Mouse (Mus musculus) mouse trophoblast stem cell (cell line): ENCODE measurements around the gene Dhrs4.

Experiments used
- in situ Hi-C, 2 experiments: fragments of 300-500 bp; cut with MseI, MboI; formaldehyde crosslinking; loops; 2 replicates in 1 of 2; 3 replicates in 1 of 2; pipeline ENCODE4 v1.15.1; 2025

The Dhrs4 gene

GRCm38 (mm10) chr14:55484430-55485085 is 6.0 kb downstream of the Dhrs4 start:
- in situ Hi-C loops, result no loop called here

DNA sequence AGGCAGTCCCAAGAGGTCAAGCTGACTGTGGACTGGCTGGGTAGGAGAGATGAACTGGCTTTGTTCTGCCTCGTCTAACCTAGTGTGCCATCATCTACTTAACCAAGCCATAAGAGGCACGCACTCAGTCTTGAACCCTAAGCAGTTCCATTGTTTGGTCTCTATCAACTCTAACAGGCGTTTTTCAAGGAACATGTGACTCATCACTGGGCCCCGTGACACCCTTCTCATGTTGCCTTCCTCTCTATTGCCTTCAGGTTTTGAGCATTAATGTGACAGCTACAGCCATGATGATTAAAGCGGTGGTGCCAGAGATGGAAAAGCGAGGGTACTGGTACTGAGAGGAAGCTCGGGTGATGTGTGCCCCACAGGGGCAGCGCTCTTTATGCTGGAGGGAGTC is 8.3 kb downstream of the Dhrs4 start:
- in situ Hi-C loops, result no loop called here

DNA sequence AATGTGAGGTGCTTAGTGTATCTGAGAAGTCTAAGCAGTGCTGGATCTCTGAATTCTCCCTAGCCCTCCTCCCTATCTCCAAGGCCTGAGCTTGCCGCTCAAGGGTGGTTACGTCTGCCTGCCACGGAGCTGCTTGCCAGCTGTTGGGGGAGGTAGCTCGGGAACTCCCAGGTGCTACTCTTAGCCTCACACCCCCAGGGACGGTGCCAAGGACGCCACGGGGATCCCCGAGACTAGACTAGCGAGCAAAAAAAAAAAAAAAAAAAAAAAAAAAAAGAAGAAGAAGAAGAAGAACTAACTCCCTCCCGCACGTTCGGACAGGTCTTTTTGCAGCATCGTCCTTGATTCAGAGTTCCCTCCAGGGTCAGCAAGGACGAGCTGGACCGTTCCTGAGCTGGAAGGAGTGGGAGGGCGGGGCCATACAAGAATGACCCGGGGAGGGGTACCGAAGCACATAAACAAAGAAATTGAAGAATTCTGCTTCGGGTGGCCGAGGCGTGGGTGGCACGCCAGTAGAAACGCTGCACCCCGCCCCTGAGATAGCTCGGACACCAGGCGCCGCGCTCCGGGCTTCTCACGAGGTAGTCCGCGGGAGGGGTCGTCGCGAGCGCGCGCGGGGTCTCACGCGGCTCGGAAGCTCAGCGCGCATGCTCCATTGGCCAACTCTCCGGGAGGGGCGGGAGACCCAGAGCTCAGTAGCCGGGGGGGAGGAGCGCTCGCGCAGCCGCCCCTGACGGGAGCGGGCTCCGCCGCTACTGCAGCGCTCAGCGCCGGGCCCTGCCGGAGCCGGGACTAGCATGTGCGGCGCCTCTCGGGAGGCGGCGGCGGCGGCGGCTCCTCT is 12.0 kb downstream of the Dhrs4 start, which contains the start of gene Carmil3:
TSS of gene Carmil3 (plus strand) at position 291 of the 841 bp plus-strand sequence.
- in situ Hi-C loops, result no loop called here

- in situ Hi-C loops, result no loop called here
Measured at GRCm38 (mm10) chr14:55491291-55491833, 12.8 kb downstream of the Dhrs4 start.

DNA sequence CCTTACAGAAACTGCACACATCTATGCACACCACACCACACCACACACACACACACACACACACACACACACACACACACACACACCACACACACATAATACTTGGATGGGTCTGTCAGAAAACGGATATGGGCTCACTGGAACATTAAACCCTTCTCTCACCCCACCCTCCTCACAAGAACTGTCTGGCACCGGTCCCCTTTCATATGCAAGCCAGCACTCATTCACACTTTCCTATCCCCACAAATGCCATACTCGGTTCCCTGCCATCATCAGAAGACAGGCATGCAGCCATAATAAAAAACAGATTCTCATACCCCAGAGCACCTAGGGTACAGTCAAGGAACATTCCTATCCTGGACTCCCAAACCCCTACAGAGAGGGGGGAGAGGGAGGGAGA is 13.5 kb downstream of the Dhrs4 start:
- in situ Hi-C loops, result no loop called here

GRCm38 (mm10) chr14:55495509-55496240 is 17.1 kb downstream of the Dhrs4 start:
- in situ Hi-C loops, result no loop called here

- in situ Hi-C loops, result no loop called here
Measured at GRCm38 (mm10) chr14:55496761-55497448, 18.3 kb downstream of the Dhrs4 start.

DNA sequence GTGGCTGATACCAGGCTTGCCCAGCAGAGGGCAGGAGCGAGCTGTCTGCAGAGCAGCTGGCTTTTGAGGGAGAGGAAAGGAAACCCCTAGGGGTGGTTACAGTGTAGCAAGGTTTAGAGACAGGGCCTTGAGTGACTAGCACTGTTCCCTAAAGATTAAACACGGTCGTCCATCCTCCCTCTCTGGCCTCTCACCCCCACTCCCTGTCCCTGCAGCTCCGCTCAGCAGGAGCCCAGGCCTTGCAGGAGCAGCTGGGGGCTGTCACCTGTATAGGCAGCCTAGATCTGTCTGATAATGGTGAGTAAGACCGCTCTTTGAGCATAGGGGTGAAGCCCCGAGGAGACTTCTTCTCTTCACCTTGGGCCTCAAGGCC is 18.9 kb downstream of the Dhrs4 start:
- in situ Hi-C loops, result no loop called here

- in situ Hi-C loops, result no loop called here
Measured at GRCm38 (mm10) chr14:55505612-55506011, 27.1 kb downstream of the Dhrs4 start.

- in situ Hi-C loops, result no loop called here
Measured at GRCm38 (mm10) chr14:55507801-55508200, 29.2 kb downstream of the Dhrs4 start.

GRCm38 (mm10) chr14:55509540-55509939 is 31.0 kb downstream of the Dhrs4 start:
- in situ Hi-C loops, result no loop called here

DNA sequence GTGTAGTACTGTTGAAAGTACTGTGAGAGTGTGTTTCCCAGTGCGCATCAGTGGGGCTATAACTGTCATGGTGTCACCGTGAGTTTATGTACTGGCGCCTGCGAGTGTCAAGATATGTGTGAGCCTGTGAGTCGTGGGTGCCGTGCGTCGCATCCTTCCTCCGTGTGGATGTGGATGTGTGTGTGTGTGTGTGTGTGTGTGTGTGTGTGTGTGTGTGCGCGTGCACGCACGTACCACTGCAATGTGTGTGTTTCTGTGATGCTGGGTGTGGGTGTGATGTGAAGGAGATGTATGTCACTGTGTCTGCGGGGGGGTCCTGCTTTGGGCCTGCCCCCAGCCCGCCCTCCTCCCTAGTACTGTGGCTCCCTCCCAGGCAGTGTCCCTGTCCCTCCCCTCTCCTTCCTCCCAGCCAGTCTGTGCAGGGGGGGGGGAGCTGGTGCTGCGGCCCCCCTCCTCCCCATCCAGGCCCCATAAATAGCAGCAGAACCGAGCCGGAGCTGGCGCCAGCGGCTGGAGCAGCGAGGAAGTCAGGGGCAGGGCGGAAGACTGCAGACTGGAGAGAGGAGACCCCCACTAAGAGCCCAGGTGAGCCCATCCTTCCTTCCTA is 31.7 kb downstream of the Dhrs4 start, which contains the start of gene Cpne6:
TSS of gene Cpne6 (plus strand) at position 321 of the 607 bp plus-strand sequence.
- in situ Hi-C loops, result no loop called here

GRCm38 (mm10) chr14:55511037-55511436 is 32.5 kb downstream of the Dhrs4 start:
- in situ Hi-C loops, result no loop called here

DNA sequence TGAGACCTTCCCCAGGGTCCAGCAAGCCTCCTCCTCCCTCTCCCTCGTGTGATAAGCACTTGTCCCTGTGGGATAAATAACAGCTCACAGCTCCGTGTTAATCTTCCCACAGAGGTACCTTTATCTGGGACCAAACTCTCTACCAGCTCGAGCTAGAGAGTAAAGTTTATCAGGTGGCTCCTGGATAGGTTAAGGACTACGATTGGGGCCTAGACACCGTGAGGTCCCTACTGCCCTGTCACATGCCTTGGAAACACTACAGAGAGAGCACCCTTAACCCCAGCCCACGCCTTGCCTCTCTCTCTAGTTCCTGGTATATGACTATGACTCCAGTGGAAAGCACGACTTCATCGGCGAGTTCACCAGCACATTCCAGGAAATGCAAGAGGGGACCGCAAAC is 35.4 kb downstream of the Dhrs4 start:
- in situ Hi-C loops, result no loop called here

GRCm38 (mm10) chr14:55515846-55516245 is 37.3 kb downstream of the Dhrs4 start:
- in situ Hi-C loops, result no loop called here

DNA sequence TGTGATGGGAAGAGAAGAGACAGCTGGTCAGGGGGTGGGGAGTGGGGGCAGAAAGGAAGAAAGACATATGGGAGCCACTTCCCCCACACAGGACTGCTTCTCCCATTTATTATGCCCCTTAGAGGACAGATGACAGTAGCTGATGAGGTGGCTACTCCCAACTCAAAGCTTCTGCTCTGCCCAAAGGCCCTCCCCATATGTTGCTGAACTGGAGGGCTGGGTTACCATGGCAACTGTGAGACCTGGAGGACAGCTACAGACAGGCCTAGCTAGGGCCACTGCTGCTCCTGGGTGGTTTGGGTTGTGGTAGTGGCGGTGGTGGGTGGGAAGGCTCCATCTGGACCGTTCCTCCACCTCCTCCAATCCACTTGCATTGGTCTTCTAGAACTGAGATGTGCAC is 40.3 kb downstream of the Dhrs4 start:
- in situ Hi-C loops, result no loop called here

- in situ Hi-C loops, result no loop called here
Measured at GRCm38 (mm10) chr14:55519604-55520003, 41.0 kb downstream of the Dhrs4 start.

GRCm38 (mm10) chr14:55520451-55521361 is 42.1 kb downstream of the Dhrs4 start:
- in situ Hi-C loops, result no loop called here

DNA sequence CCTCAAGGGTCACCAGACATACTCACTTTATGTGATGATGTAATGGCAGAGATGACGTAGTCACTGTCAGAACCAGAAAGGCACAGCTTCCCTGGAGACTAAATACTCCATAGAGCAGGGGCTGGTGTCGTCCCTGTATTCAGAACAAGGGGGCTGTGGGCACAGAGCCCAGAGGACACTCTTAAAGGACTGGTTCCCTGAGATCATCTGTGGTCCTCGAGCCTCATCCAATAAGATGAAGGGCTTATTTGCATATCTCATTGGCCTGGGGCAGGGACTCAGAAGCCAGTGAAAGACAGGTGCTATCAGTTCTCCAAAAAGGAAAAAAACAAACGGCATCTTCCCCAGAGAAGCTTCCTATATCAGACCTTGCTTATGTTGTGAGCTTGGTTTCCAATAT is 45.5 kb downstream of the Dhrs4 start:
- in situ Hi-C loops, result no loop called here

GRCm38 (mm10) chr14:55524785-55525184 is 46.2 kb downstream of the Dhrs4 start, which contains the start of gene Nrl:
Gene Nrl, minus strand, starts transcription at chr14:55524981.
- in situ Hi-C loops, result no loop called here
